Mouse (Mus musculus): ENCODE data around the gene Ly75. TPM values are rescaled to one million over a fixed set of nuclear protein-coding genes. Genes with fewer than 3 reads are reported as not detected.

Ly75 gene
- polyA plus RNA-seq, 1 experiment from 2014 or later, result 3.5 TPM

DNA sequence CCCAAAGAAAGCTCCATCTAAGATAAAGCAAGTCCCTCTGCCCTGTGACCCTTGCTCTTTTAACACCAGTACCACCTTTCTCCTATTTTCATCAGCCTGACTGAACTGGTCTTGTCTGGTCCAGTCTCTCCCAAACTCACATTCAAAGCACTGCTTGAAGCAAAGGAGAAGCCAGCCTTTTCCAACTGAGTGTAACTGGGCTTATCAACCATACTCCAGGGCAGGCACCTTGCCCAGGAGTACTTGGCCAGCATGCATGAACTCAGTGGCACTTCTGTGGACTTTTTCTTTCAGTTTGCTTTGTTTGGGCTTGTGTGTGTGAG is 1.6 kb upstream of the Ly75 start:
- Histone ChIP-seq H3K36me3 (replicated peaks; ENCODE audit: control insufficient read depth, insufficient read depth, low read depth, low read length) (no peaks in the 10 kb centered on the region), H3K4me1 (ENCODE audit: control insufficient read depth, insufficient read depth, low read length) (no peaks in the 10 kb centered on the region), H3K27me3 (ENCODE audit: control insufficient read depth, insufficient read depth, low read length) (no peaks in the 10 kb centered on the region), H3K9ac (replicated peaks; ENCODE audit: low read length) (no peak overlapping the region), H3K4me2 (ENCODE audit: low read depth, low read length) (no peak overlapping the region), H3K4me3 (ENCODE audit: low read depth, low read length) (no peak overlapping the region), H3K27ac (replicated peaks; ENCODE audit: low read depth, low read length) (no peak overlapping the region), H3K9me3 (replicated peaks; ENCODE audit: control insufficient read depth, low read length) (no peaks in the 10 kb centered on the region)
- ATAC-seq (replicated peaks; ENCODE audit: insufficient number of reproducible peaks, low FRiP score, low TSS enrichment, low read depth) (no peak), DNase-seq (ENCODE audit: low spot score) (no peak)

DNA sequence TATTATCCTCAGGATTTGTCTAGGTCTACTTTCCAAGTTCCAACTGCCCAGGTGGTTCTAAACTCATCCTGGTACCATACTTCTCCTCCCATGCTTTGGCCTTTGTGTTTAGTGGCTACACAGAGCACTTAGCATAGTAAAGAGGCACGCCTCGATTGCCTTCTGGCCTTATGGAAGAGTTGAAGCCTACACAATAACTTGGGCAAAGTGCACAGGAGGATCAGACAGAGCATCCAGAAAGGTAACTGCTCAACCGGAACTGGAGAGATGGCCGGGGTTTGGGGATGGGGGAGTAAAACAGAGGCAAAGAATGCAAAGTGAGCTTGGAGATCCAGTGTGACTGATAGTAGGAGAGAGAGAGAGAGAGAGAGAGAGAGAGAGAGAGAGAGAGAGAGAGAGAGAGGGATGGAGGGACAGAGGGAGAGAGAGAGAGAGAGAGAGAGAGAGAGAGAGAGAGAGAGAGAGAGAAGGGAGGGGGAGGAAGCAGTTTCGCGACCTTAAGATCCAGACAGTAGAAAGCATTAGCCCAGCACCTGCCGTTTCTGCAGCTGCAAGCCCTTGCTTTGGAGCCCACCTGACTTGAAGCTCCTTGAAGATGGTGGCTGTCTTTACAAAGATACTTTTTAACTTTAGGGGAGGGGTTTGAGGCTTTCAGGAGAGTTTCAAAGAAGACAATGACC is 1.1 kb upstream of the Ly75 start:
- Histone ChIP-seq H3K4me2 (ENCODE audit: low read depth, low read length) (no peak overlapping the region), H3K36me3 (replicated peaks; ENCODE audit: control insufficient read depth, insufficient read depth, low read depth, low read length) (no peaks in the 10 kb centered on the region), H3K4me3 (ENCODE audit: low read depth, low read length) (no peak overlapping the region), H3K9ac (replicated peaks; ENCODE audit: low read length) (no peak overlapping the region), H3K4me1 (ENCODE audit: control insufficient read depth, insufficient read depth, low read length) (no peaks in the 10 kb centered on the region), H3K27ac (replicated peaks; ENCODE audit: low read depth, low read length) (no peak overlapping the region), H3K27me3 (ENCODE audit: control insufficient read depth, insufficient read depth, low read length) (no peaks in the 10 kb centered on the region), H3K9me3 (replicated peaks; ENCODE audit: control insufficient read depth, low read length) (no peaks in the 10 kb centered on the region)
- ATAC-seq (replicated peaks; ENCODE audit: insufficient number of reproducible peaks, low FRiP score, low TSS enrichment, low read depth), result no peak
- no peak for DNase-seq (ENCODE audit: low spot score)
- WGBS, result 33% methylated on average over 7 of the region's 7 CpGs

DNA sequence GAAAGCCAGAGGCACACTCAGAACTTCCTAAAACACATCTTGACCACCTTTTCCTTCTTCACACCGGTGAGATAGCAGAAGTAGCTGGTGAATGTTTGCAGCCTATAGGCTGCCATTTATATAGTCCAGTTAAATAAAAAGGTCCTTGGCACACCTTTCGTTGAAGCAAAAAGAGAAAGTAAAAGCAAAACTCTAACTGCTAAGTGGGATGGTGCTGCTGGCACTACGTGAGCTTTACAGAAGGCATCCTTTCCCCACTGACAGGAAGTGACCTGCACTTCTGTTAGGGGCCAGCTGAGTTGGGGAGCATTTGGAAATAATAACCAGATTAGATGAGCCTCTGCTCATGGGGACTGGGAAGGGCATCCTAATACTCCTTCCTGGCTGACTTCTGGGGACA is 757 bp downstream of the Ly75 start:
- peak overlapping the region; percentile 69 for H3K9ac ChIP-seq (replicated peaks; ENCODE audit: low read length)

DNA sequence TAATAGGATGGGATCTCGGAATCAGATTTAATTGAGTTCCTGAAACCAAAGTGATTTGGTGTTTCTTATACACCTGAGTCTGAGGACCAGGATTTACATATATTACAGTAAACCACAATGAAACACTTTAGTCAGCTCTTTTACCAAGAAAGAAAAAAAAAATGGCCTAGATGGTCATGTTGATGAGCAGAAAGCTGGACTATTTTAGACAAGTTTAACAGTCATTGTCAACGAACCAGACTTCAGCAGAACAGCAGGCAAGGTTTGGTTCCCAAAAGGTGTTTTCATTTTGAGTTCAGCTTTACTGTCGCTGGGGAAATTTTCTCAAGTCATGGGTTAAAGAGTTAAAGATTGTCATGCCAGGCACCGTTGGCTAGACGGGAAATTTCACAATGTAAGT is 5.8 kb downstream of the Ly75 start:
- DNase-seq (ENCODE audit: low spot score), result no peak
- Histone ChIP-seq H3K27me3 (ENCODE audit: control insufficient read depth, insufficient read depth, low read length) (no peaks in the 10 kb centered on the region), H3K9me3 (replicated peaks; ENCODE audit: control insufficient read depth, low read length) (no peaks in the 10 kb centered on the region), H3K4me1 (ENCODE audit: control insufficient read depth, insufficient read depth, low read length) (no peaks in the 10 kb centered on the region), H3K4me2 (ENCODE audit: low read depth, low read length) (no peak overlapping the region), H3K27ac (replicated peaks; ENCODE audit: low read depth, low read length) (no peak overlapping the region), H3K9ac (replicated peaks; ENCODE audit: low read length) (no peak overlapping the region), H3K36me3 (replicated peaks; ENCODE audit: control insufficient read depth, insufficient read depth, low read depth, low read length) (no peaks in the 10 kb centered on the region), H3K4me3 (ENCODE audit: low read depth, low read length) (no peak overlapping the region)
- WGBS, result 87% methylated on average over 5 of the region's 5 CpGs
- ATAC-seq (replicated peaks; ENCODE audit: insufficient number of reproducible peaks, low FRiP score, low TSS enrichment, low read depth), result no peak

More for the DNA sequence above, 757 bp downstream of the Ly75 start:
- Histone ChIP-seq H3K27me3 (ENCODE audit: control insufficient read depth, insufficient read depth, low read length) (no peaks in the 10 kb centered on the region), H3K4me2 (ENCODE audit: low read depth, low read length) (peak overlapping the region; percentile 80), H3K27ac (replicated peaks; ENCODE audit: low read depth, low read length) (no peak overlapping the region), H3K9me3 (replicated peaks; ENCODE audit: control insufficient read depth, low read length) (no peaks in the 10 kb centered on the region), H3K36me3 (replicated peaks; ENCODE audit: control insufficient read depth, insufficient read depth, low read depth, low read length) (no peaks in the 10 kb centered on the region), H3K4me1 (ENCODE audit: control insufficient read depth, insufficient read depth, low read length) (no peaks in the 10 kb centered on the region), H3K4me3 (ENCODE audit: low read depth, low read length) (peak overlapping the region; percentile 56)
- no peak for ATAC-seq (replicated peaks; ENCODE audit: insufficient number of reproducible peaks, low FRiP score, low TSS enrichment, low read depth)
- DNase-seq (ENCODE audit: low spot score), result peak; percentile 6
- WGBS, result 56% methylated on average over 3 of the region's 3 CpGs

DNA sequence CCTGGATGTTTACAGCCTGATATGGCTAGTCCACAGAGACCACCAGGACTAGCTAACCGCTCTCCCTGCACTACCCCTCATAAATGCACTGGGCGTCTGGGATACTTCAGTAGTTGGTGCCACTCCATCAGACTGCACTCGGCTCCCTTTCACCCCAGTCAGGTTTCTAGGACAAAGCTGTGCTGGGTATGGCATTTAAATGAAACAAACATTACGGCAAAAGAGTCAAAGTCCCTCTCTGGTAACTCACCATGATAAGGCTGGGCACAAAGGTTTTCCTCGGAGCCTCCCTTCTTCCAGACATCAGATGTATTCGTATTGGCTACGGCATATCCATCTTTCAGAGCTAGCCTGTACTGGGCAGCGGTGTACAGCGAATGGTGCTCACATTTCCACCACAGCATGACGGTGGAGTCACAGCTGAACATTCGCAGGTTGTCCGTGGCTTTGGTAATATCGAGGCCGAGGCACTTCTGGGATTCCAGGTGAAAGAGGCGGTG is 7.4 kb downstream of the Ly75 start:
- H3K4me1 ChIP-seq (ENCODE audit: control insufficient read depth, insufficient read depth, low read length), result no peaks in the 10 kb centered on the region
- H3K4me3 ChIP-seq (ENCODE audit: low read depth, low read length), result no peak overlapping the region
- no peak overlapping the region for H3K4me2 ChIP-seq (ENCODE audit: low read depth, low read length)
- H3K27me3 ChIP-seq (ENCODE audit: control insufficient read depth, insufficient read depth, low read length), result no peaks in the 10 kb centered on the region
- DNase-seq (ENCODE audit: low spot score) (no peak), ATAC-seq (replicated peaks; ENCODE audit: insufficient number of reproducible peaks, low FRiP score, low TSS enrichment, low read depth) (no peak)
- 92% methylated on average over 15 of the region's 15 CpGs for WGBS
- no peak overlapping the region for H3K9ac ChIP-seq (replicated peaks; ENCODE audit: low read length)
- H3K36me3 ChIP-seq (replicated peaks; ENCODE audit: control insufficient read depth, insufficient read depth, low read depth, low read length), result no peaks in the 10 kb centered on the region
- H3K27ac ChIP-seq (replicated peaks; ENCODE audit: low read depth, low read length), result no peak overlapping the region
- no peaks in the 10 kb centered on the region for H3K9me3 ChIP-seq (replicated peaks; ENCODE audit: control insufficient read depth, low read length)

DNA sequence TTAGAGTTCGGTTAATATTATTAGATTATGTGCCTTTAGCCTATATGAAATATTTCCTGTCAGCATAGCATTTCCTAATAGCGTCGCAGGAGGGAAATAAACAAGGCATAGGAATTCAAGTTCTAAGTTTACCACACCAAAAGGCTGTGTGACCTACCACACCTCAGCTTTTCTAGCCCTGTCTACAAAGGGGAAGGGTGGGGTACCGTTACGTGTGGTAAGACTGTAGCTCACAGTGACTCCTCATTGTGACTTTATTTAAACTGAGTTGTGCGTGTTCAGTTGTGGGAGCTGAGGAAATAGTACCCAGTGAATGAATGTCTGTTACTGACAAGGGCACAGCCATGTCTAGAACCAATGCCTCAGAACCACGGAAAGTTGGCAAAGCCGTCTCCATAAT is 8.0 kb downstream of the Ly75 start:
- Histone ChIP-seq H3K9ac (replicated peaks; ENCODE audit: low read length) (no peak overlapping the region), H3K9me3 (replicated peaks; ENCODE audit: control insufficient read depth, low read length) (no peaks in the 10 kb centered on the region), H3K27me3 (ENCODE audit: control insufficient read depth, insufficient read depth, low read length) (no peaks in the 10 kb centered on the region), H3K27ac (replicated peaks; ENCODE audit: low read depth, low read length) (no peak overlapping the region), H3K4me1 (ENCODE audit: control insufficient read depth, insufficient read depth, low read length) (no peaks in the 10 kb centered on the region), H3K36me3 (replicated peaks; ENCODE audit: control insufficient read depth, insufficient read depth, low read depth, low read length) (no peaks in the 10 kb centered on the region), H3K4me3 (ENCODE audit: low read depth, low read length) (no peak overlapping the region), H3K4me2 (ENCODE audit: low read depth, low read length) (no peak overlapping the region)
- DNase-seq (ENCODE audit: low spot score), result no peak
- no peak; the same call in 1 of the 2 replicates for ATAC-seq (replicated peaks; ENCODE audit: insufficient number of reproducible peaks, low FRiP score, low TSS enrichment, low read depth)
- 90% methylated on average over 8 of the region's 8 CpGs for WGBS

DNA sequence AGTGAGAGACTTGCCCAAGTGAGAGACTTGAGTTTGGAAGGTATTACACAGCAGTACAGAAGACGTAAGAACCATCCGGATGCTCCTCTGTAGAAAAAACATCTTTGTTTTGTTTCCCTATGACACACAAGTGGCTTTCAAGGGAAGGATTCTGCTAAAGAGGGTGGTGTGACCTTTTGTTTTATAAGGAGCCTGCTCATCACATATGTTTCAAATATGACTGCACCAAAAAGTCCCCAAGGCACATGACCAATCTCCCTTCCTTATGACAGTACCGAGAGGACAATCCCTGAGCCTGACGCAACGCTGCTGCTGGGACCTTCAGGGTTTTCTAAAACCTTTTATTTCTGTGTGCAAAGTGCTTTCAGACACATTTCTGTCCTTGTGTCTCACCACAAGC is 12.9 kb downstream of the Ly75 start:
- Histone ChIP-seq H3K4me2 (ENCODE audit: low read depth, low read length) (no peak overlapping the region), H3K4me1 (ENCODE audit: control insufficient read depth, insufficient read depth, low read length) (no peaks in the 10 kb centered on the region)

DNA sequence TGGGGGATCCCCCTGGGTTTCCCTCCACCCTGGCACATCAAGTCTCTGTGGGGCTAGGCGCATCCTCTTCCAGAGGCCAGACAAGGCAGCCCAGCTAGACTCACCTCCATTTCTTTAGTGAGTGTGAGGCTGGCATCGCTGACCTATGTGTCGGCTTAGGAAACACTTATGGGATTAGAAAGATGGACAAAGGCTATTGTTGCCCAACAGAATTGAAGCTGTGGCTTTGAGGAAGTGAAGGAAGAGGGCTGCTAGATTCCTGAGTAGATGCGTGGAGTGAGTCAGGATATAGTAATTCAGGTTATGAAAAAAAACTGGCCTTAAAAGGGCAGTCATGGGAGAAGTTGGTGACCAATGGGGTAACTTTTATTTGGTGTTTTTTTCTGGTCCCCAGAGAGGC is 13.6 kb downstream of the Ly75 start:
- Histone ChIP-seq H3K9ac (replicated peaks; ENCODE audit: low read length) (no peak overlapping the region), H3K27me3 (ENCODE audit: control insufficient read depth, insufficient read depth, low read length) (no peaks in the 10 kb centered on the region), H3K36me3 (replicated peaks; ENCODE audit: control insufficient read depth, insufficient read depth, low read depth, low read length) (no peaks in the 10 kb centered on the region; the same call in 1 of the 2 replicates), H3K9me3 (replicated peaks; ENCODE audit: control insufficient read depth, low read length) (no peaks in the 10 kb centered on the region), H3K4me3 (ENCODE audit: low read depth, low read length) (no peak overlapping the region), H3K27ac (replicated peaks; ENCODE audit: low read depth, low read length) (no peak overlapping the region), H3K4me2 (ENCODE audit: low read depth, low read length) (no peak overlapping the region), H3K4me1 (ENCODE audit: control insufficient read depth, insufficient read depth, low read length) (no peaks in the 10 kb centered on the region)
- DNase-seq (ENCODE audit: low spot score) (no peak), ATAC-seq (replicated peaks; ENCODE audit: insufficient number of reproducible peaks, low FRiP score, low TSS enrichment, low read depth) (no peak)
- WGBS, result 82% methylated on average over 4 of the region's 4 CpGs

More for the DNA sequence above, 12.9 kb downstream of the Ly75 start:
- Histone ChIP-seq H3K4me3 (ENCODE audit: low read depth, low read length) (no peak overlapping the region), H3K9me3 (replicated peaks; ENCODE audit: control insufficient read depth, low read length) (no peaks in the 10 kb centered on the region), H3K27me3 (ENCODE audit: control insufficient read depth, insufficient read depth, low read length) (no peaks in the 10 kb centered on the region), H3K9ac (replicated peaks; ENCODE audit: low read length) (no peak overlapping the region), H3K36me3 (replicated peaks; ENCODE audit: control insufficient read depth, insufficient read depth, low read depth, low read length) (no peaks in the 10 kb centered on the region; the same call in 1 of the 2 replicates), H3K27ac (replicated peaks; ENCODE audit: low read depth, low read length) (no peak overlapping the region)
- 92% methylated on average over 5 of the region's 5 CpGs for WGBS
- DNase-seq (ENCODE audit: low spot score), result no peak
- ATAC-seq (replicated peaks; ENCODE audit: insufficient number of reproducible peaks, low FRiP score, low TSS enrichment, low read depth), result no peak
